Mouse (Mus musculus) bone marrow macrophage, adult 2 months (primary cell): Measurements from ENCODE around the gene Aacs.

ENCODE experiments used
- CTCF ChIP-seq: IDR thresholded peaks from 2 replicates; pipeline ENCODE4 v1.5.1; 2012; ENCODE audit warnings: low read depth, mild to moderate bottlenecking, low read length, moderate library complexity
- POLR2A ChIP-seq: IDR thresholded peaks from 2 replicates; pipeline ENCODE4 v1.6.1; 2012; ENCODE audit warnings: mild to moderate bottlenecking, low read depth, low read length, borderline replicate concordance

GRCm38 (mm10) chr5:125523361-125523760, 47.7 kb downstream of the Aacs start:
- no peak for TF ChIP-seq CTCF
- TF ChIP-seq POLR2A, result no peak
